Mouse (Mus musculus) cerebellum, postnatal 4 days (tissue): ENCODE results near the gene Osbpl3.

Source experiments
- DNase-seq, 2 experiments: peaks; one replicate each; pipeline ENCODE4 v3.0.0; 2022; ENCODE audit warnings: low spot score in 2 of 2, mixed read lengths in 1 of 2

The Osbpl3 gene

GRCm38 (mm10) chr6:50455829-50456469, at the start of gene Osbpl3:
TSS of gene Osbpl3 (minus strand) at chr6:50456201.
- DNase-seq, result peak; percentile 56 to 82

GRCm38 (mm10) chr6:50505531-50505930, 49.5 kb upstream of the Osbpl3 start:
- no peak for DNase-seq

GRCm38 (mm10) chr6:50504711-50505110, 48.7 kb upstream of the Osbpl3 start:
- no peak for DNase-seq

- no peak for DNase-seq
Observed at GRCm38 (mm10) chr6:50503779-50504178, 47.8 kb upstream of the Osbpl3 start.

- DNase-seq, result no peak
Observed at GRCm38 (mm10) chr6:50503031-50503430, 47.0 kb upstream of the Osbpl3 start.

- peak in 1 of 2 experiments; percentile 24 for DNase-seq
Observed at GRCm38 (mm10) chr6:50498346-50498745, 42.3 kb upstream of the Osbpl3 start.

- DNase-seq, result no peak
Observed at GRCm38 (mm10) chr6:50490519-50490918, 34.5 kb upstream of the Osbpl3 start.

GRCm38 (mm10) chr6:50489380-50489779, 33.4 kb upstream of the Osbpl3 start:
- DNase-seq, result no peak

- DNase-seq, result no peak
Observed at GRCm38 (mm10) chr6:50486035-50486902, 30.3 kb upstream of the Osbpl3 start.

GRCm38 (mm10) chr6:50483426-50483825, 27.4 kb upstream of the Osbpl3 start:
- DNase-seq, result no peak

- DNase-seq, result no peak
Observed at GRCm38 (mm10) chr6:50481460-50481859, 25.5 kb upstream of the Osbpl3 start.

GRCm38 (mm10) chr6:50466451-50466850, 10.4 kb upstream of the Osbpl3 start:
- DNase-seq, result no peak

GRCm38 (mm10) chr6:50464690-50465485, 8.9 kb upstream of the Osbpl3 start:
- DNase-seq, result no peak

- no peak for DNase-seq
Observed at GRCm38 (mm10) chr6:50462026-50462425, 6.0 kb upstream of the Osbpl3 start.

GRCm38 (mm10) chr6:50461585-50461984, 5.6 kb upstream of the Osbpl3 start:
- DNase-seq, result no peak

GRCm38 (mm10) chr6:50460646-50461045, 4.6 kb upstream of the Osbpl3 start:
- no peak for DNase-seq

GRCm38 (mm10) chr6:50460246-50460645, 4.2 kb upstream of the Osbpl3 start:
- DNase-seq, result no peak

- no peak for DNase-seq
Observed at GRCm38 (mm10) chr6:50459271-50459670, 3.3 kb upstream of the Osbpl3 start.

- DNase-seq, result no peak
Observed at GRCm38 (mm10) chr6:50457551-50458348, 1.7 kb upstream of the Osbpl3 start.

GRCm38 (mm10) chr6:50456706-50457105, 705 bp upstream of the Osbpl3 start:
- DNase-seq, result peak in 1 of 2 experiments; percentile 34

- DNase-seq, result peak; percentile 22 to 34
Observed at GRCm38 (mm10) chr6:50455102-50455828, 736 bp downstream of the Osbpl3 start.
